Mouse (Mus musculus) MEL (cell line): Measurements from ENCODE around the gene Camk2b. TPM values are rescaled to one million over a fixed set of nuclear protein-coding genes. Genes with fewer than 3 reads are reported as not detected.

Source experiments
- DNase-seq: peaks from one replicate; pipeline ENCODE4 v3.0.0; 2011; ENCODE audit warnings: low read depth, low spot score
- H3K27ac ChIP-seq: 2 replicates; pipeline ENCODE4 v1.5.1; 2012; ENCODE audit warnings: low read depth, mild to moderate bottlenecking, control low read depth, low read length, moderate library complexity; ENCODE audit not compliant: control insufficient read depth
- H3K27me3 ChIP-seq, 2 experiments: fragments of 150-350 bp in 1 of 2; sonication (generic) in 1 of 2; 2 replicates each; pipeline ENCODE4 v1.6.1; 2012; ENCODE audit warnings: low read length in 2 of 2, mild to moderate bottlenecking in 2 of 2, improper control_type of control experiment in 1 of 2, moderate library complexity in 1 of 2; ENCODE audit not compliant: insufficient read depth in 2 of 2, control insufficient read depth in 1 of 2
- H3K36me3 ChIP-seq, 2 experiments: 2 replicates each; pipeline ENCODE4 v1.6.1; 2012 to 2014; ENCODE audit warnings: low read length in 2 of 2, improper control_type of control experiment in 1 of 2, inconsistent platforms in 1 of 2, mild to moderate bottlenecking in 1 of 2; ENCODE audit not compliant: insufficient read depth in 2 of 2, control insufficient read depth in 1 of 2
- H3K4me1 ChIP-seq, 2 experiments: fragments of 150-350 bp in 1 of 2; sonication (generic) in 1 of 2; 2 replicates each; pipeline ENCODE4 v1.6.1; 2012; ENCODE audit warnings: low read length in 2 of 2, improper control_type of control experiment in 1 of 2, mild to moderate bottlenecking in 1 of 2; ENCODE audit not compliant: insufficient read depth in 2 of 2, control insufficient read depth in 1 of 2
- H3K4me3 ChIP-seq, 2 experiments: fragments of 150-350 bp in 1 of 2; sonication (generic) in 1 of 2; 2 replicates each; pipeline ENCODE4 v1.5.1; 2012; ENCODE audit warnings: low read depth in 2 of 2, low read length in 2 of 2, mild to moderate bottlenecking in 2 of 2, moderate library complexity in 2 of 2, control low read depth in 1 of 2, improper control_type of control experiment in 1 of 2; ENCODE audit not compliant: control insufficient read depth in 1 of 2, insufficient read depth in 1 of 2
- H3K79me2 ChIP-seq: 2 replicates; pipeline ENCODE4 v1.6.1; 2012; ENCODE audit warnings: mild to moderate bottlenecking, low read length, moderate library complexity; ENCODE audit not compliant: control insufficient read depth, poor library complexity, insufficient read depth
- H3K9ac ChIP-seq: 2 replicates; pipeline ENCODE4 v1.6.1; 2012; ENCODE audit warnings: low read depth, mild to moderate bottlenecking, control low read depth, low read length, moderate library complexity; ENCODE audit not compliant: control insufficient read depth, poor library complexity, severe bottlenecking
- H3K9me3 ChIP-seq: fragments of 150-350 bp; sonication (generic); replicated peaks from 2 replicates; pipeline ENCODE4 v1.6.1; 2012; ENCODE audit warnings: mild to moderate bottlenecking, low read length, improper control_type of control experiment, moderate library complexity; ENCODE audit not compliant: insufficient read depth
- CHD1 ChIP-seq: IDR thresholded peaks from 2 replicates; pipeline ENCODE4 v1.6.1; 2012; ENCODE audit warnings: low read depth, mild to moderate bottlenecking, inconsistent platforms, low read length, improper control_type of control experiment
- CHD2 ChIP-seq: IDR thresholded peaks from 2 replicates; pipeline ENCODE4 v1.6.1; 2011; ENCODE audit warnings: low read length, improper control_type of control experiment
- E2F4 ChIP-seq: IDR thresholded peaks from 2 replicates; pipeline ENCODE4 v1.6.1; 2011; ENCODE audit warnings: low read depth, low read length, improper control_type of control experiment, borderline replicate concordance
- HCFC1 ChIP-seq: IDR thresholded peaks from 2 replicates; pipeline ENCODE4 v1.6.1; 2012; ENCODE audit warnings: low read depth, mild to moderate bottlenecking, inconsistent platforms, low read length, improper control_type of control experiment, moderate library complexity
- JUND ChIP-seq: IDR thresholded peaks from 2 replicates; pipeline ENCODE4 v1.6.1; 2011; ENCODE audit warnings: low read depth, mild to moderate bottlenecking, improper control_type of control experiment, low read length
- MXI1 ChIP-seq: IDR thresholded peaks from 2 replicates; pipeline ENCODE4 v1.6.1; 2011; ENCODE audit warnings: mild to moderate bottlenecking, low read depth, low read length, improper control_type of control experiment
- MYB ChIP-seq: IDR thresholded peaks from 2 replicates; pipeline ENCODE4 v1.6.1; 2011; ENCODE audit warnings: mild to moderate bottlenecking, low read depth, low read length, improper control_type of control experiment
- NRF1 ChIP-seq: IDR thresholded peaks from 2 replicates; pipeline ENCODE4 v1.6.1; 2014; ENCODE audit warnings: low read depth, mild to moderate bottlenecking, inconsistent platforms, low read length, improper control_type of control experiment, moderate library complexity; ENCODE audit not compliant: poor library complexity, insufficient read depth, severe bottlenecking
- POLR2A ChIP-seq, 2 experiments: IDR thresholded peaks; 2 replicates each; pipeline ENCODE4 v1.6.1; 2011 to 2012; ENCODE audit warnings: low read length in 2 of 2, mild to moderate bottlenecking in 2 of 2, control low read depth in 1 of 2, improper control_type of control experiment in 1 of 2, low read depth in 1 of 2, moderate library complexity in 1 of 2; ENCODE audit not compliant: control insufficient read depth in 1 of 2, insufficient read depth in 1 of 2, poor library complexity in 1 of 2
- RAD21 ChIP-seq: IDR thresholded peaks from 2 replicates; pipeline ENCODE4 v1.6.1; 2011; ENCODE audit warnings: mild to moderate bottlenecking, low read depth, low read length, improper control_type of control experiment
- RCOR1 ChIP-seq: IDR thresholded peaks from 2 replicates; pipeline ENCODE4 v1.6.1; 2012; ENCODE audit warnings: low read depth, mild to moderate bottlenecking, inconsistent platforms, low read length, improper control_type of control experiment
- SMC3 ChIP-seq: IDR thresholded peaks from 2 replicates; pipeline ENCODE4 v1.6.1; 2011; ENCODE audit warnings: low read depth, low read length, improper control_type of control experiment
- TBP ChIP-seq: IDR thresholded peaks from 2 replicates; pipeline ENCODE4 v1.8.0; 2011; ENCODE audit warnings: low read depth, low read length, improper control_type of control experiment
- USF1 ChIP-seq: IDR thresholded peaks from 2 replicates; pipeline ENCODE4 v1.6.1; 2014; ENCODE audit warnings: low read depth, mild to moderate bottlenecking, inconsistent platforms, low read length, improper control_type of control experiment, moderate library complexity
- USF2 ChIP-seq, 2 experiments: IDR thresholded peaks; 2 replicates each; pipeline ENCODE4 v1.6.1; 2011 to 2012; ENCODE audit warnings: improper control_type of control experiment in 2 of 2, low read length in 2 of 2, borderline replicate concordance in 1 of 2, inconsistent platforms in 1 of 2, low read depth in 1 of 2, mild to moderate bottlenecking in 1 of 2; ENCODE audit not compliant: insufficient read depth in 1 of 2
- ZMIZ1 ChIP-seq: IDR thresholded peaks from 2 replicates; pipeline ENCODE4 v1.6.1; 2012; ENCODE audit warnings: low read depth, mild to moderate bottlenecking, inconsistent platforms, low read length, improper control_type of control experiment, moderate library complexity
- ZNF384 ChIP-seq: IDR thresholded peaks from 2 replicates; pipeline ENCODE4 v1.6.1; 2012; ENCODE audit warnings: low read depth, mild to moderate bottlenecking, inconsistent platforms, low read length, improper control_type of control experiment
- polyA plus RNA-seq, 2 experiments: library from polyadenylated mRNA; stranded (reverse) in 1 of 2; unstranded in 1 of 2; fragments of >175 nt in 1 of 2; fragments of >200 nt in 1 of 2; gene quantifications; 2 replicates each; pipeline versions ENCODE4 v1.2.1 to v1.2.4; 2012; ENCODE audit warnings: low replicate concordance in 2 of 2, low read depth in 1 of 2; ENCODE audit not compliant: insufficient read length in 2 of 2, insufficient read depth in 1 of 2, missing spikeins in 1 of 2
- total RNA-seq: library from RNA; depleted of rRNA; stranded (reverse); fragments of 300-350 nt; gene quantifications from 2 replicates; pipeline ENCODE4 v1.2.3, GENCODE M21; 2012

The Camk2b gene
- total and polyA plus RNA-seq, 3 experiments = 0.04 TPM; not detected in 1

DNA sequence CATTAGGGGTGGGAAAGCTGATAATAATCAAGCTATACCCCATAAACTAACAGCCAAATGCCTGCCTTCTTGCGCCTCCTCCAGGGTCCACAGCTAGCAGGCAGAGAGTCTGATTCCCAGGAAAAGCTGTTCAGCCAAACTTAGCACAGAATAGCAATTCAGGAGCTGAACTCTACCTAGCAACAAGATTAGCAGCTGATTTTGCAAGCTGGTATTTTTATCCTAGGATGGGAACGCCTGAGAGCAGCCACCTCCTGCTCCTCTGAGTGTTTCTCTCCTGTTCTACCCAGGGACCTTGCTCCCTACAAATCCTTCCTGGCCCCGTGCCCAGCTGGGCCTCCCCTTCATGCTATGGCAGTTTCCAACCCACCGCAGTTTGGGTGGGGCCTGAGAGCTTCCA, 20.8 kb upstream of the Camk2b start:
- Histone ChIP-seq H3K27ac (no peak overlapping the region), H3K79me2 (no peaks in the 10 kb centered on the region), H3K9me3 (no peaks in the 10 kb centered on the region), H3K36me3 (no peaks in the 10 kb centered on the region), H3K9ac (no peak overlapping the region), H3K27me3 (peaks cover 5 to 6% of the 10 kb centered on the region in 2 experiments), H3K4me1 (no peaks in the 10 kb centered on the region), H3K4me3 (no peak overlapping the region)
- TF ChIP-seq RCOR1 (no peak), MXI1 (no peak), ZMIZ1 (no peak), CHD2 (no peak)
- DNase-seq = no peak

GRCm38 (mm10) chr11:6078737-6079136, 12.6 kb upstream of the Camk2b start:
- Histone ChIP-seq H3K36me3 (no peaks in the 10 kb centered on the region), H3K9ac (no peak overlapping the region), H3K4me3 (no peak overlapping the region), H3K79me2 (no peaks in the 10 kb centered on the region), H3K9me3 (no peaks in the 10 kb centered on the region), H3K27ac (no peak overlapping the region), H3K4me1 (no peaks in the 10 kb centered on the region), H3K27me3 (peaks cover 8 to 13% of the 10 kb centered on the region in 2 experiments)
- TF ChIP-seq CHD2 (no peak), NRF1 (no peak), RAD21 (no peak), JUND (no peak), CHD1 (no peak), ZNF384 (no peak), E2F4 (no peak)
- no peak for DNase-seq

GRCm38 (mm10) chr11:6075618-6076066, 9.5 kb upstream of the Camk2b start:
- H3K79me2 ChIP-seq = no peaks in the 10 kb centered on the region
- no peaks in the 10 kb centered on the region for H3K4me1 ChIP-seq
- no peak overlapping the region for H3K9ac ChIP-seq
- TF ChIP-seq USF2 (IDR thresholded peaks at IDR 0.05; ENCODE audit: borderline replicate concordance in 1 of 2, insufficient read depth in 1 of 2, low read depth in 1 of 2, low read length in 2 of 2) = no peak
- no peak for TF ChIP-seq MYB
- TF ChIP-seq USF1 = peak; percentile 28; the same call in 1 of the 2 replicates
- no peak for TF ChIP-seq HCFC1
- no peak for TF ChIP-seq TBP
- no peak for TF ChIP-seq SMC3
- no peak for TF ChIP-seq POLR2A (IDR thresholded peaks at IDR 0.05; ENCODE audit: control insufficient read depth in 1 of 2, insufficient read depth in 1 of 2, low read depth in 1 of 2, low read length in 2 of 2, poor library complexity in 1 of 2)
- H3K9me3 ChIP-seq = no peaks in the 10 kb centered on the region
- H3K36me3 ChIP-seq = no peaks in the 10 kb centered on the region
- peaks cover 4 to 6% of the 10 kb centered on the region in 2 experiments for H3K27me3 ChIP-seq
- no peak for DNase-seq
- no peak overlapping the region for H3K27ac ChIP-seq
- H3K4me3 ChIP-seq = no peak overlapping the region
